ENCODE assay signal across 8 mouse cellular contexts in genomic region chr6:83054074-83054851, GRCm38 (mm10). TPM values are rescaled to one million over a fixed set of nuclear protein-coding genes. Genes with fewer than 3 reads are reported as not detected.
DNase-seq lines count a peak whose midpoint lies in the region; ATAC-seq and TF ChIP-seq lines count a peak whose summit lies in the region.

Gene Aup1, plus strand, starts transcription at chr6:83054521.

- peak within 1 kb of the TSS; percentile 83 for H3K27ac ChIP-seq in forebrain, embryonic 12.5 days
- H3K27ac ChIP-seq in heart, postnatal 0 days (ENCODE audit: low read depth) = peak within 1 kb of the TSS; percentile 88
- H3K27ac ChIP-seq in liver, embryonic 16.5 days (ENCODE audit: low read length) = peak within 1 kb of the TSS; percentile 93
- peak within 1 kb of the TSS; percentile 90 for H3K27ac ChIP-seq in neural tube, embryonic 13.5 days (replicated peaks)
- peak within 1 kb of the TSS; percentile 86 for H3K27ac ChIP-seq in testis, adult 2 months (ENCODE audit: control insufficient read depth, insufficient read depth, low read depth, low read length)

- DNase-seq in c-Kit-positive CD71-positive TER-119-positive erythroid progenitor cells, embryonic 14.5 days (ENCODE audit: low spot score) = peak; percentile 97
- peak; percentile 96 for DNase-seq in heart, postnatal 0 days (ENCODE audit: low spot score)
- peak; percentile 95 to 97 for DNase-seq in kidney, postnatal 4 days

- peak within 1 kb of the TSS; percentile 91 for H3K4me2 ChIP-seq in forebrain, embryonic 12.5 days
- H3K4me2 ChIP-seq in heart, postnatal 0 days (ENCODE audit: low read depth, low read length) = peak within 1 kb of the TSS; percentile 92
- peak within 1 kb of the TSS; percentile 96 for H3K4me2 ChIP-seq in liver, embryonic 16.5 days (ENCODE audit: low read depth, low read length)
- H3K4me2 ChIP-seq in neural tube, embryonic 13.5 days = peak within 1 kb of the TSS; percentile 81

- peaks cover 45% of the 10 kb centered on the region for H3K36me3 ChIP-seq in E14TG2a.4 (ENCODE audit: insufficient read depth, low read length)
- H3K36me3 ChIP-seq in forebrain, embryonic 12.5 days (replicated peaks) = peaks cover 35% of the 10 kb centered on the region
- peaks cover 26% of the 10 kb centered on the region for H3K36me3 ChIP-seq in heart, postnatal 0 days (replicated peaks; ENCODE audit: control insufficient read depth, insufficient read depth, low read length)
- H3K36me3 ChIP-seq in liver, embryonic 16.5 days (ENCODE audit: control insufficient read depth, insufficient read depth) = peaks cover 28% of the 10 kb centered on the region
- peaks cover 36% of the 10 kb centered on the region for H3K36me3 ChIP-seq in neural tube, embryonic 13.5 days
- no peaks in the 10 kb centered on the region for H3K36me3 ChIP-seq in testis, adult 2 months (ENCODE audit: control insufficient read depth, insufficient read depth, low read length)

- peak within 1 kb of the TSS; percentile 93 for H3K9ac ChIP-seq in forebrain, embryonic 12.5 days
- H3K9ac ChIP-seq in heart, postnatal 0 days (replicated peaks; ENCODE audit: low read depth, low read length) = peak within 1 kb of the TSS; percentile 92
- H3K9ac ChIP-seq in liver, embryonic 16.5 days (ENCODE audit: low read depth, low read length) = peak within 1 kb of the TSS; percentile 92
- H3K9ac ChIP-seq in neural tube, embryonic 13.5 days = peak within 1 kb of the TSS; percentile 93

- H3K4me1 ChIP-seq in E14TG2a.4 (replicated peaks; ENCODE audit: low read depth, low read length) = peaks cover 61% of the 10 kb centered on the region
- H3K4me1 ChIP-seq in forebrain, embryonic 12.5 days = peaks cover 27% of the 10 kb centered on the region
- peaks cover 20% of the 10 kb centered on the region for H3K4me1 ChIP-seq in heart, postnatal 0 days (ENCODE audit: control insufficient read depth, insufficient read depth)
- H3K4me1 ChIP-seq in liver, embryonic 16.5 days (ENCODE audit: control insufficient read depth, low read depth, low read length) = peaks cover 30% of the 10 kb centered on the region
- peaks cover 31% of the 10 kb centered on the region for H3K4me1 ChIP-seq in neural tube, embryonic 13.5 days (replicated peaks)
- H3K4me1 ChIP-seq in testis, adult 2 months (ENCODE audit: control insufficient read depth, insufficient read depth, low read length) = peaks cover 12% of the 10 kb centered on the region

- ATAC-seq in forebrain, embryonic 12.5 days (ENCODE audit: low FRiP score) = peak; percentile 96
- ATAC-seq in heart, postnatal 0 days (ENCODE audit: insufficient read depth, low read depth) = peak; percentile 95
- peak; percentile 94 for ATAC-seq in liver, embryonic 16.5 days (ENCODE audit: low read depth)
- ATAC-seq in neural tube, embryonic 13.5 days (ENCODE audit: low read depth) = peak; percentile 98

- peak; percentile 97 for TF ChIP-seq EP300 in heart, postnatal 0 days (IDR thresholded peaks at IDR 0.05; ENCODE audit: low read depth)

- under 1% methylated on average over 60 of the region's 64 CpGs for WGBS in forebrain, embryonic 12.5 days
- WGBS in heart, postnatal 0 days = under 1% methylated on average over 59 of the region's 64 CpGs
- under 1% methylated on average over 60 of the region's 64 CpGs for WGBS in liver, embryonic 16.5 days (ENCODE audit: insufficient replicate concordance)
- WGBS in neural tube, embryonic 13.5 days = under 1% methylated on average over 64 of the region's 64 CpGs

- H3K9me3 ChIP-seq in E14TG2a.4 (ENCODE audit: low read length) = no peaks in the 10 kb centered on the region
- no peaks in the 10 kb centered on the region for H3K9me3 ChIP-seq in forebrain, embryonic 12.5 days
- no peaks in the 10 kb centered on the region for H3K9me3 ChIP-seq in heart, postnatal 0 days (replicated peaks; ENCODE audit: control insufficient read depth, low read length)
- H3K9me3 ChIP-seq in liver, embryonic 16.5 days (replicated peaks; ENCODE audit: control insufficient read depth, low read length) = no peaks in the 10 kb centered on the region
- H3K9me3 ChIP-seq in neural tube, embryonic 13.5 days = no peaks in the 10 kb centered on the region

- peak; percentile 69 for TF ChIP-seq POLR2A in testis, adult 2 months (IDR thresholded peaks at IDR 0.05; ENCODE audit: control insufficient read depth, low read depth, low read length)

- H3K27me3 ChIP-seq in E14TG2a.4 (ENCODE audit: insufficient read depth, low read length) = peaks cover 1% of the 10 kb centered on the region; the same call in 1 of the 2 replicates
- no peaks in the 10 kb centered on the region for H3K27me3 ChIP-seq in forebrain, embryonic 12.5 days
- H3K27me3 ChIP-seq in heart, postnatal 0 days (ENCODE audit: control insufficient read depth, insufficient read depth, low read length) = no peaks in the 10 kb centered on the region
- H3K27me3 ChIP-seq in liver, embryonic 16.5 days (ENCODE audit: control insufficient read depth, insufficient read depth, low read depth, low read length) = no peaks in the 10 kb centered on the region
- no peaks in the 10 kb centered on the region for H3K27me3 ChIP-seq in neural tube, embryonic 13.5 days
- H3K27me3 ChIP-seq in testis, adult 2 months (ENCODE audit: control insufficient read depth, insufficient read depth, low read length) = no peaks in the 10 kb centered on the region

- no peak for TF ChIP-seq CTCF in E14TG2a.4 (conservative IDR thresholded peaks at IDR 0.05; ENCODE audit: low read length)
- no peak for TF ChIP-seq CTCF in heart, postnatal 0 days (IDR thresholded peaks at IDR 0.05; ENCODE audit: low read depth)
- no peak for TF ChIP-seq CTCF in testis, adult 2 months (IDR thresholded peaks at IDR 0.05; ENCODE audit: control insufficient read depth, insufficient read depth, insufficient replicate concordance, low read depth, low read length)

- peak within 1 kb of the TSS; percentile 99 for H3K4me3 ChIP-seq in E14TG2a.4 (replicated peaks; ENCODE audit: low read length)
- H3K4me3 ChIP-seq in forebrain, embryonic 12.5 days (replicated peaks) = peak within 1 kb of the TSS; percentile 97
- H3K4me3 ChIP-seq in heart, postnatal 0 days (ENCODE audit: low read depth, low read length) = peak within 1 kb of the TSS; percentile 88
- H3K4me3 ChIP-seq in liver, embryonic 16.5 days (ENCODE audit: low read depth, low read length) = peak within 1 kb of the TSS; percentile 90
- peak within 1 kb of the TSS; percentile 98 for H3K4me3 ChIP-seq in neural tube, embryonic 13.5 days
- H3K4me3 ChIP-seq in testis, adult 2 months (ENCODE audit: control insufficient read depth, low read depth, low read length) = peak within 1 kb of the TSS; percentile 87

RNA-seq across cellular contexts. Expression of gene Aup1, which starts in this region (rescaled TPM):
- 137 and 142 TPM in 2 replicates for polyA plus RNA-seq in forebrain, embryonic 12.5 days (2016; fragmentation: Nextera tagmentation; extraction: Ambion mirVana)
- total RNA-seq in heart, postnatal 0 days (2014; rRNA removed; ENCODE audit: low replicate concordance) = 156 and 219 TPM in 2 replicates
- polyA plus RNA-seq in heart, postnatal 0 days (2015; fragmentation: Nextera tagmentation; extraction: Ambion mirVana) = 104 and 108 TPM in 2 replicates
- polyA plus RNA-seq in liver, embryonic 16.5 days (2015; fragmentation: Nextera tagmentation; extraction: Ambion mirVana) = 180 and 190 TPM in 2 replicates
- 169 and 179 TPM in 2 replicates for polyA plus RNA-seq in neural tube, embryonic 13.5 days (2015; fragmentation: Nextera tagmentation; extraction: Ambion mirVana)
- polyA plus RNA-seq in testis, adult 2 months (2012; rRNA removed) = 240 and 244 TPM in 2 replicates

Comparison
In these comparisons a context has a peak if more than half of its experiments do, and no peak if none do; other contexts are left out.
1. Peak in every context shown above with its lines: DNase-seq, ATAC-seq, H3K4me3 ChIP-seq and H3K27ac ChIP-seq.